Mouse (Mus musculus) layer of hippocampus, adult 2 months (tissue): ENCODE results near the gene Olfr172. TPM values are rescaled to one million over a fixed set of nuclear protein-coding genes. Genes with fewer than 3 reads are reported as not detected.

ENCODE experiments used
- DNase-seq, 2 experiments: peaks; one replicate each; pipeline ENCODE4 v3.0.0; 2022; ENCODE audit warnings: low spot score in 2 of 2
- H3K27ac ChIP-seq: fragments of 200-600 bp; 2 replicates; pipeline ENCODE4 v1.8.1; 2022
- H3K4me3 ChIP-seq: fragments of 200-600 bp; 2 replicates; pipeline ENCODE4 v1.8.1; 2022; ENCODE audit warnings: mild to moderate bottlenecking
- CTCF ChIP-seq: fragments of 200-600 bp; conservative IDR thresholded peaks from 2 replicates; pipeline ENCODE4 v1.8.1; 2022; ENCODE audit warnings: antibody characterized with exemption, mild to moderate bottlenecking, moderate library complexity
- microRNA-seq, 2 experiments: library from miRNA; unstranded; fragments of <30 nt; microRNA quantifications; one replicate each; pipeline ENCODE4 v1.2.0; 2021
- total RNA-seq, 2 experiments: library from RNA; stranded (reverse); gene quantifications; 2 replicates each; pipeline ENCODE4 v1.2.3; 2021

Gene Olfr172
- total RNA-seq, 2 experiments from 2014 or later, result not detected

- no peak for DNase-seq
- no peak overlapping the region for H3K4me3 ChIP-seq
- TF ChIP-seq CTCF, result no peak
- no peak overlapping the region for H3K27ac ChIP-seq
Observed at GRCm38 (mm10) chr16:58715018-58715417, 48.0 kb downstream of the Olfr172 start.

DNA sequence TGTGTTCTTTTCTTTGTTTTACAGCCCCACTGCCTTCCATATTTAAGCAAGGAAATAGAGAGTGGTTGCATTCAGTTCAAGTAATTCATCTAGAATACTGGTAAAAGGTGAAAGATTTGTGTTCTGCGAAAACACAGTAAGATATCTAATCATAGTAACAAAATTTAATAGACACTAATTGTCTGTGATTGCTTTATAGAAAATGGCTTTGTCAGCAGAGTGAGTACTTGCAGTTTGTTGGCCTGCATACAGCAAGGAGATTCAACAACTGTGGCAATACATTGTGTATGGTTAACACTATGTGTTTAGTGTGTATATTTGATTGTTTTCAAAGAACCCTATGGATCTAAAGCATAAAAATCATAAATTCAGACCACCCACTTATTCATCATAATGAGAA, 49.8 kb downstream of the Olfr172 start:
- Histone ChIP-seq H3K4me3 (no peak overlapping the region), H3K27ac (no peak overlapping the region)
- no peak for DNase-seq
- TF ChIP-seq CTCF, result no peak

GRCm38 (mm10) chr16:58712221-58712620, 50.8 kb downstream of the Olfr172 start:
- TF ChIP-seq CTCF, result no peak
- no peak overlapping the region for H3K27ac ChIP-seq
- no peak for DNase-seq
- H3K4me3 ChIP-seq, result no peak overlapping the region

Small RNAs within 50 kb of the gene (microRNA-seq; reads per million reads assigned to microRNA genes)
- gene Gm27564, result 0 reads per million in 2 experiments

Other genes with a start within 250 kb of the Olfr172 start
- 10 to 100 TPM; 13.0 to 17.4 TPM for gene St3gal6, start 238.9 kb downstream of the Olfr172 start, total RNA-seq
- gene Gm813, start 146.2 kb downstream of the Olfr172 start, total RNA-seq, result not detected
- gene E330017A01Rik, start 124.4 kb downstream of the Olfr172 start, total RNA-seq, result not detected
- 10 to 100 TPM; 48.8 to 58.6 TPM for gene Cpox, start 92.9 kb downstream of the Olfr172 start, total RNA-seq
- gene Gpr15, start 44.1 kb downstream of the Olfr172 start, total RNA-seq, result not detected
- gene Cldnd1, start 35.3 kb downstream of the Olfr172 start, total RNA-seq, result 10 to 100 TPM; 86.0 to 92.5 TPM
- not detected for gene Olfr173, start 37.1 kb upstream of the Olfr172 start, total RNA-seq
- not detected for gene Olfr175-ps1, start 63.6 kb upstream of the Olfr172 start, total RNA-seq
- not detected for gene Olfr177, start 111.6 kb upstream of the Olfr172 start, total RNA-seq
- gene Olfr178, start 128.9 kb upstream of the Olfr172 start, total RNA-seq, result not detected
- not detected for gene Olfr181, start 165.6 kb upstream of the Olfr172 start, total RNA-seq
- not detected for gene Olfr180, start 166.2 kb upstream of the Olfr172 start, total RNA-seq
- not detected for gene Olfr183, start 232.2 kb upstream of the Olfr172 start, total RNA-seq